Mouse (Mus musculus) intestine, postnatal 0 days (tissue): ENCODE measurements at regions not wholly inside any gene's neighbourhood (a gene's known extent, or its start where the extent isn't known, plus 50 kb on each side); places are given as distances from the start of the nearest gene placed in this dataset.

ENCODE experiments used
- ATAC-seq: fragments of 200-750 bp; cut with Nextera tagmentation; 2 replicates; pipeline ENCODE4 v1.8.0; 2017; ENCODE audit warnings: mild to moderate bottlenecking, moderate TSS enrichment, moderate library complexity
- H3K27ac ChIP-seq: fragments of 300-500 bp; sonication (generic); 2 replicates; pipeline ENCODE4 v1.5.1; 2014; ENCODE audit warnings: mild to moderate bottlenecking, low read depth, low read length, moderate library complexity
- H3K27me3 ChIP-seq: fragments of 300-500 bp; sonication (generic); replicated peaks from 2 replicates; pipeline ENCODE4 v1.6.1; 2014; ENCODE audit warnings: low read length, mixed read lengths; ENCODE audit not compliant: control insufficient read depth, insufficient read depth
- H3K36me3 ChIP-seq: fragments of 300-500 bp; sonication (generic); 2 replicates; pipeline ENCODE4 v1.6.1; 2014; ENCODE audit warnings: mild to moderate bottlenecking, moderate library complexity; ENCODE audit not compliant: control insufficient read depth, insufficient read depth
- H3K4me1 ChIP-seq: fragments of 300-500 bp; sonication (generic); replicated peaks from 2 replicates; pipeline ENCODE4 v1.6.1; 2014; ENCODE audit warnings: antibody characterized with exemption, low read length, mixed read lengths; ENCODE audit not compliant: control insufficient read depth, insufficient read depth
- H3K4me2 ChIP-seq: fragments of 300-500 bp; sonication (generic); replicated peaks from 2 replicates; pipeline ENCODE4 v1.6.1; 2014; ENCODE audit warnings: low read depth, mild to moderate bottlenecking, moderate library complexity
- H3K4me3 ChIP-seq: fragments of 300-500 bp; sonication (generic); 2 replicates; pipeline ENCODE4 v1.5.1; 2014; ENCODE audit warnings: low read depth, low read length
- H3K9ac ChIP-seq: fragments of 300-500 bp; sonication (generic); 2 replicates; pipeline ENCODE4 v1.6.1; 2014; ENCODE audit warnings: mild to moderate bottlenecking, low read depth, low read length
- H3K9me3 ChIP-seq: fragments of 300-500 bp; sonication (generic); 2 replicates; pipeline ENCODE4 v1.6.1; 2016; ENCODE audit warnings: mixed run types; ENCODE audit not compliant: control insufficient read depth
- CTCF ChIP-seq: sonication (generic); IDR thresholded peaks from 2 replicates; pipeline ENCODE4 v1.5.1; 2016; ENCODE audit warnings: low read depth, mild to moderate bottlenecking, control low read depth, antibody characterized with exemption, moderate library complexity
- WGBS: fragments of 180-500 bp; shearing (Covaris S2); extraction: QIAGEN DNeasy Blood & Tissue Kit; methylation state at CpG from one replicate; pipeline ENCODE4 v1.1.7; 2014; 5-methylcytosine and 5-hydroxymethylcytosine counted together

- Histone ChIP-seq H3K27me3 (no peaks in the 10 kb centered on the region), H3K9ac (no peak overlapping the region), H3K27ac (no peak overlapping the region), H3K9me3 (no peaks in the 10 kb centered on the region), H3K4me1 (no peaks in the 10 kb centered on the region), H3K4me2 (no peak overlapping the region), H3K36me3 (no peaks in the 10 kb centered on the region), H3K4me3 (no peak overlapping the region)
- no peak for TF ChIP-seq CTCF
- no peak for ATAC-seq
- whole genome bisulfite sequencing = 34% methylated on average over 1 of the region's 1 CpGs
These were observed 673.7 kb downstream of the Zfp706 start for GRCm38 (mm10) chr15:36333857-36334256.

GRCm38 (mm10) chr15:36333265-36333664, 674.3 kb downstream of the Zfp706 start:
- Histone ChIP-seq H3K27me3 (no peaks in the 10 kb centered on the region), H3K27ac (no peak overlapping the region)
- ATAC-seq = no peak

More at GRCm38 (mm10) chr15:36333265-36333664, 674.3 kb downstream of the Zfp706 start:
- H3K4me3 ChIP-seq = no peak overlapping the region
- no peak for TF ChIP-seq CTCF
- no peak overlapping the region for H3K9ac ChIP-seq
- WGBS = 37% methylated on average over 3 of the region's 3 CpGs
- no peaks in the 10 kb centered on the region for H3K9me3 ChIP-seq
- H3K4me1 ChIP-seq = no peaks in the 10 kb centered on the region
- H3K4me2 ChIP-seq = no peak overlapping the region
- H3K36me3 ChIP-seq = no peaks in the 10 kb centered on the region
